Mouse (Mus musculus) gastrocnemius, postnatal 14 days (tissue): ENCODE data around the gene Mcrip1. TPM values are rescaled to one million over a fixed set of nuclear protein-coding genes. Genes with fewer than 3 reads are reported as not detected.

Experiments
- DNase-seq: peaks from one replicate; pipeline ENCODE4 v3.0.0; 2021; ENCODE audit warnings: mixed read lengths
- intact Hi-C: fragments of 180-260 bp; cut with DNase I; formaldehyde crosslinking; loops from one replicate; pipeline ENCODE4 v1.15.1; 2025; ENCODE audit warnings: low total_unique reads
- total RNA-seq, 2 experiments: library from RNA; stranded (reverse); gene quantifications; 2 replicates each; pipeline ENCODE4 v1.2.3; 2021

Mcrip1 gene
- total RNA-seq, 2 experiments from 2014 or later = 31.1 to 33.3 TPM

- intact Hi-C loops = no loop called here
- DNase-seq = peak; percentile 54
Observed at GRCm38 (mm10) chr11:120550810-120551440, 1.4 kb upstream of the Mcrip1 start, which contains the start of gene Ppp1r27. TSS of gene Ppp1r27 (minus strand) at chr11:120551132.

- DNase-seq = no peak
- intact Hi-C loops = no loop called here
Observed at GRCm38 (mm10) chr11:120549986-120550809, 671 bp upstream of the Mcrip1 start.

GRCm38 (mm10) chr11:120548786-120549167 lies 750 bp downstream of the Mcrip1 start:
- intact Hi-C loops = no loop called here
- no peak for DNase-seq

- intact Hi-C loops = no loop called here
Observed at GRCm38 (mm10) chr11:120548214-120548613, 1.3 kb downstream of the Mcrip1 start.

GRCm38 (mm10) chr11:120547469-120547868 lies 2.1 kb downstream of the Mcrip1 start:
- intact Hi-C loops = no loop called here
- DNase-seq = no peak

More at GRCm38 (mm10) chr11:120548214-120548613, 1.3 kb downstream of the Mcrip1 start:
- DNase-seq = no peak

- intact Hi-C loops = no loop called here
- DNase-seq = no peak
Observed at GRCm38 (mm10) chr11:120545964-120546363, 3.6 kb downstream of the Mcrip1 start.

GRCm38 (mm10) chr11:120542376-120542775 lies 7.2 kb downstream of the Mcrip1 start:
- no peak for DNase-seq
- intact Hi-C loops = no loop called here

- DNase-seq = no peak
- intact Hi-C loops = no loop called here
Observed at GRCm38 (mm10) chr11:120541907-120542306, 7.6 kb downstream of the Mcrip1 start.

- DNase-seq = no peak
- intact Hi-C loops = no loop called here
Observed at GRCm38 (mm10) chr11:120539285-120540014, 10.1 kb downstream of the Mcrip1 start.

- DNase-seq = no peak
- intact Hi-C loops = no loop called here
Observed at GRCm38 (mm10) chr11:120538955-120539284, 10.6 kb downstream of the Mcrip1 start.

- peak; percentile 75 for DNase-seq
- intact Hi-C loops = no loop called here
Observed at GRCm38 (mm10) chr11:120538485-120538884, 11.0 kb downstream of the Mcrip1 start.

- intact Hi-C loops = no loop called here
- DNase-seq = no peak
Observed at GRCm38 (mm10) chr11:120535804-120536203, 13.7 kb downstream of the Mcrip1 start.

GRCm38 (mm10) chr11:120535145-120535544 lies 14.4 kb downstream of the Mcrip1 start:
- intact Hi-C loops = no loop called here
- no peak for DNase-seq

GRCm38 (mm10) chr11:120534093-120534492 lies 15.4 kb downstream of the Mcrip1 start:
- DNase-seq = no peak
- intact Hi-C loops = no loop called here

GRCm38 (mm10) chr11:120531646-120532045 lies 17.9 kb downstream of the Mcrip1 start:
- intact Hi-C loops = no loop called here
- no peak for DNase-seq

- DNase-seq = no peak
- intact Hi-C loops = no loop called here
Observed at GRCm38 (mm10) chr11:120530085-120530964, 19.2 kb downstream of the Mcrip1 start, which contains the start of gene Gcgr. TSS of gene Gcgr (plus strand) at chr11:120530699.

- DNase-seq = no peak
- intact Hi-C loops = no loop called here
Observed at GRCm38 (mm10) chr11:120528903-120529302, 20.6 kb downstream of the Mcrip1 start.

GRCm38 (mm10) chr11:120527690-120528354 lies 21.7 kb downstream of the Mcrip1 start:
- no peak for DNase-seq
- intact Hi-C loops = no loop called here

- intact Hi-C loops = no loop called here
Observed at GRCm38 (mm10) chr11:120525959-120526358, 23.6 kb downstream of the Mcrip1 start.

More at GRCm38 (mm10) chr11:120525959-120526358, 23.6 kb downstream of the Mcrip1 start:
- no peak for DNase-seq
